Mouse (Mus musculus) ES-Bruce4 (cell line): Measurements from ENCODE around the gene Hsf2bp. TPM values are rescaled to one million over a fixed set of nuclear protein-coding genes. Genes with fewer than 3 reads are reported as not detected.

Experiments
- H3K27ac ChIP-seq: 2 replicates; pipeline ENCODE4 v1.5.1; 2012; ENCODE audit warnings: low read length, inconsistent platforms; ENCODE audit not compliant: insufficient read depth
- H3K27me3 ChIP-seq: 2 replicates; pipeline ENCODE4 v1.6.1; 2012; ENCODE audit warnings: mild to moderate bottlenecking, low read length, inconsistent platforms; ENCODE audit not compliant: control insufficient read depth, poor library complexity, insufficient read depth, severe bottlenecking
- H3K36me3 ChIP-seq: 2 replicates; pipeline ENCODE4 v1.6.1; 2012; ENCODE audit warnings: inconsistent platforms, mild to moderate bottlenecking, low read length, moderate library complexity; ENCODE audit not compliant: control insufficient read depth, poor library complexity, insufficient read depth, severe bottlenecking
- H3K4me1 ChIP-seq: one replicate; pipeline ENCODE4 v1.8.1; 2011; ENCODE audit warnings: low read length; ENCODE audit not compliant: control insufficient read depth, insufficient read depth
- H3K4me3 ChIP-seq: 2 replicates; pipeline ENCODE4 v1.5.1; 2011; ENCODE audit warnings: low read depth, mild to moderate bottlenecking, low read length
- H3K9ac ChIP-seq: 2 replicates; pipeline ENCODE4 v1.6.1; 2012; ENCODE audit warnings: low read depth, mild to moderate bottlenecking, inconsistent platforms; ENCODE audit not compliant: poor library complexity, severe bottlenecking
- H3K9me3 ChIP-seq: replicated peaks from 2 replicates; pipeline ENCODE4 v1.6.1; 2012; ENCODE audit warnings: mild to moderate bottlenecking, low read length, inconsistent platforms; ENCODE audit not compliant: control insufficient read depth, poor library complexity, insufficient read depth, severe bottlenecking
- CTCF ChIP-seq: IDR thresholded peaks from one replicate; pipeline ENCODE4 v1.8.1; 2011; ENCODE audit warnings: low read depth, low read length
- EP300 ChIP-seq: IDR thresholded peaks from 2 replicates; pipeline ENCODE4 v1.6.1; 2011; ENCODE audit warnings: low read depth, low read length; ENCODE audit not compliant: insufficient read depth
- POLR2A ChIP-seq: IDR thresholded peaks from one replicate; pipeline ENCODE4 v1.8.1; 2011; ENCODE audit warnings: low read length; ENCODE audit not compliant: insufficient read depth
- polyA plus RNA-seq: library from polyadenylated mRNA; stranded (reverse); fragments of >200 nt; gene quantifications from 2 replicates; pipeline ENCODE4 v1.2.4, GENCODE M21; 2011; ENCODE audit warnings: low read depth; ENCODE audit not compliant: missing spikeins, insufficient read depth, insufficient read length

The Hsf2bp gene
- polyA plus RNA-seq, 1 experiment = 55.0 TPM

- no peaks in the 10 kb centered on the region for H3K27me3 ChIP-seq
- no peak overlapping the region for H3K27ac ChIP-seq
- no peaks in the 10 kb centered on the region for H3K9me3 ChIP-seq
- H3K4me3 ChIP-seq = no peak overlapping the region
- no peaks in the 10 kb centered on the region for H3K4me1 ChIP-seq
- TF ChIP-seq POLR2A = no peak
- TF ChIP-seq CTCF = peak; percentile 78
- peaks cover 8% of the 10 kb centered on the region; the same call in 1 of the 2 replicates for H3K36me3 ChIP-seq
- no peak overlapping the region for H3K9ac ChIP-seq
These were observed 10.8 kb downstream of the Hsf2bp start for GRCm38 (mm10) chr17:32025386-32025785.

GRCm38 (mm10) chr17:32024671-32025073, 11.5 kb downstream of the Hsf2bp start:
- no peak for TF ChIP-seq EP300
- no peak for TF ChIP-seq CTCF
- TF ChIP-seq POLR2A = no peak
- no peak overlapping the region for H3K27ac ChIP-seq
- H3K27me3 ChIP-seq = no peaks in the 10 kb centered on the region
- H3K9ac ChIP-seq = no peak overlapping the region
- no peak overlapping the region for H3K4me3 ChIP-seq
- no peaks in the 10 kb centered on the region for H3K4me1 ChIP-seq
- H3K9me3 ChIP-seq = no peaks in the 10 kb centered on the region
- peaks cover 8% of the 10 kb centered on the region; the same call in 1 of the 2 replicates for H3K36me3 ChIP-seq

DNA sequence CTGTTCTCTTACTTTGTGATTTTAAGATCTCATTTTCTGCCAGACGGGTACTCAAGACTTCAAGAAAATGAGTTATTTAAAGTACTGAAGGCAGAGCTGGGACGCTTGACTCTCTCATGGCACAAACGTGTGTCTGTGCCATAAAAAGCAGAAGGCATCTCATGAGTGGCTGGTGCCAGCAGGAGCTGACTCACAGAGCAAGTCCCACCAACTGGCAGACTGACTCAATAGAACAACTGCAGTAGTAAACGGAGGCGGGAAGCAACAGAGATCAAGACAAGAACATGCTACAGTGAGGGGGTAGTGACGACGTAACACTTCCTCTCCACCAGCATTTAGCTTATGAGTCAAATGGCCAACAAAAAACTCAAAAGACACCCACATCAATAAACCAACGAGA, 13.1 kb downstream of the Hsf2bp start:
- no peak for TF ChIP-seq EP300
- no peak for TF ChIP-seq POLR2A
- no peak for TF ChIP-seq CTCF
- Histone ChIP-seq H3K36me3 (peaks cover 8% of the 10 kb centered on the region; the same call in 1 of the 2 replicates), H3K4me3 (no peak overlapping the region), H3K9ac (no peak overlapping the region), H3K27ac (no peak overlapping the region), H3K27me3 (no peaks in the 10 kb centered on the region), H3K4me1 (no peaks in the 10 kb centered on the region), H3K9me3 (no peaks in the 10 kb centered on the region)

DNA sequence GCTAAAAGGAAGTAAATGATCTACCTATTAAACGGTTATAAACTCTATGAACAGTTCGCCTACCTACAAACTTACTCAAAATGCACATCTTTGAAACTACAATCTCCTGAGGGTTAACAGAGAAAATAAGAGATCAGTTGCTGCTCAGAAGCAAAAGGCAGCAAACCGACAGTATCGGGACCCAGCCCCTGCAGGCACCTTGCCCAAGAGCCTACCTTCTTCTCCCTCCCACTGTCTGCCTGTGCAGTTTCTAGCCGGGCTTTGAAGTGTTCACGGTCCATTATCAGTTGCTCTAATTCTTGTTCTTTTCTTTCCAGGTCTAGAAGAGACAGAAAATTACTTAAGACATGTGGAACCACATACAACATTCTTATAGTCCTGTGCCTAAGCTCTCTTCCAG, 13.6 kb downstream of the Hsf2bp start:
- no peaks in the 10 kb centered on the region for H3K9me3 ChIP-seq
- H3K27ac ChIP-seq = no peak overlapping the region
- H3K4me3 ChIP-seq = no peak overlapping the region
- H3K9ac ChIP-seq = no peak overlapping the region
- H3K36me3 ChIP-seq = peaks cover 8% of the 10 kb centered on the region; the same call in 1 of the 2 replicates
- no peaks in the 10 kb centered on the region for H3K27me3 ChIP-seq
- TF ChIP-seq CTCF = no peak
- TF ChIP-seq EP300 = no peak
- TF ChIP-seq POLR2A = no peak
- no peaks in the 10 kb centered on the region for H3K4me1 ChIP-seq

GRCm38 (mm10) chr17:32021981-32022380, 14.2 kb downstream of the Hsf2bp start:
- Histone ChIP-seq H3K4me1 (no peaks in the 10 kb centered on the region), H3K27ac (no peak overlapping the region), H3K9me3 (no peaks in the 10 kb centered on the region), H3K36me3 (peaks cover 8% of the 10 kb centered on the region; the same call in 1 of the 2 replicates), H3K4me3 (no peak overlapping the region), H3K9ac (no peak overlapping the region), H3K27me3 (no peaks in the 10 kb centered on the region)
- TF ChIP-seq EP300 = no peak
- no peak for TF ChIP-seq POLR2A
- TF ChIP-seq CTCF = no peak

DNA sequence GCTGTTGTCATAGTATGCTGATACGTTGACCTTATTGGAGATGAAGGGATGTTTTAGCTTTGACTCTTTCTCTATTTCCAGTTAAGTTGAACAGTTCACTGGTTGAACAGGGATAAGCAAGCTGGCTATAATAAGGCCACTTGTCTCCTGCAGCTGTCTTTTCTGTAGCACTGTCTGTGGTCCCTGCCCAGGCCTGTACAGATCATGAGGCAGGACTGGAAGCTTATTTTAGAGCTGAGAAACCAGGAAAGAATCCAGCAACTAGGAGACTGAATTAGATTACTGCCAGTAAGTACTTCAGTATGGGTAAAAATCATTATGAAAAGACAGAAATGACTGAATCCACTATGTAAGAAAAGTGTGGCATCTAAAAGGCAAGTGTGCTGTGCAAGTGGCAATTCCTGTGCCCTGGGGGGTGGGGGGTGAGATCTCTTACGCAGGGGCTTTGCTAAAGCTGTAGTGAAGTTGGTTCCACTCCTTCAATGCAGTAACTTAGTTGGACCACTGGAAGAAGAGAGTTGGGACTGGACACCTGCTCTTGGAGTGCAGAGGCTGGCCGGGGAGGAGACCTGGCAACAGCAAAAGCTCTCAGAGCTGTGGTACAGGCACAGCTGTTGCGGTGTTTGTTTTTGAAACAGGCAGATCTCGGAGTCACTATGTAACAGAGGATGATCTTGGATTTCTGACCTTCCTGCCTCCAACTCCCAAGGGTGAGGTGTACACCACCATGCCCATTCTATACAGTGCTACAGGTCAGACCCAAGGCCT, 17.8 kb downstream of the Hsf2bp start:
- TF ChIP-seq EP300 = no peak
- TF ChIP-seq CTCF = no peak
- no peak for TF ChIP-seq POLR2A
- Histone ChIP-seq H3K27ac (no peak overlapping the region), H3K27me3 (no peaks in the 10 kb centered on the region), H3K4me3 (no peak overlapping the region), H3K4me1 (no peaks in the 10 kb centered on the region), H3K36me3 (peaks cover 6% of the 10 kb centered on the region; the same call in 1 of the 2 replicates), H3K9ac (no peak overlapping the region), H3K9me3 (no peaks in the 10 kb centered on the region)
